Mouse (Mus musculus) CD8-positive naive resting alpha-beta T cell, adult 2 months (primary cell): ENCODE data around the gene Trim66.

Experiments
- DNase-seq, 2 experiments: peaks; one replicate each; pipeline ENCODE4 v3.0.0; 2022; ENCODE audit warnings: low read depth in 2 of 2, low spot score in 2 of 2

Gene Trim66

GRCm38 (mm10) chr7:109508034-109508433, at the start of gene Trim66:
Gene Trim66, minus strand, starts transcription at chr7:109508134.
- no peak for DNase-seq

DNA sequence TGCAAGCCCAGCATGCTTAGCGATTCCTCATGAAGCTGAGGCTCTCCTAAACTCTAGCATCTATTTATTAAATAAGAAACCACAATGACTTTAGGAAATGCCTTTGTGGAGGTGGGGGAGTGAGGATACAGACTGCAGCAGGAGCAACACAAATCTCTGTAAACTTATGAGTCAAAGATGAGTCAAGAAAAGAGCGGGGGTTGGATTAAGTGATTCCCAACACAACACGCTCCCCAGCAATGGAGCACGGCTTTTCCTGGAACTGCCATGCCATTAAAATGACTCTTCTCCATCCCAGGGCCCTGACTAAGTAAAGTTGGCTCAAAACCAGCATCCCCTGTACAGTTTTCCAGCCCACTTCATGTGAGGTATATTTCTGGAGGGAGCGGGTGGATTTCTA, 38.8 kb upstream of the Trim66 start:
- no peak for DNase-seq

DNA sequence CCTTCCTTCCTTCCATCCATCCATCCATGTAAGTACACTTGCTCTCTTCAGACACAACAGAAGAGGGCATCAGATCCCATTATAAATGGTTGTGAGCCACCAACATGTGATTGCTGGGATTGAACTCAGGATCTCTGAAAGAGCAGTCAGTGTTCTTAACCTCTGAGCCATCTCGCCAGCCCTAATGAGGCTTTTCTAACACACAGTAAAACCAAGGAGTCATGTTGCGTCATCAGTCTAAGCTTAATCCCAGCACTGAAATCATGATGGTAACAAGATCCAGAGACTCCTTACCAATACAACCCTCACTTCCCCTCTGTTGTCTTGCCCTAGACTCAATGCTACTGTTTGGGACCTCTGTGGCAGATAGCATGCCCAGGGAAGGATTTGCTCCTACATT, 38.3 kb upstream of the Trim66 start:
- no peak for DNase-seq

- no peak for DNase-seq
Measured at GRCm38 (mm10) chr7:109545255-109545993, 37.5 kb upstream of the Trim66 start.

GRCm38 (mm10) chr7:109544792-109545191, 36.9 kb upstream of the Trim66 start:
- DNase-seq: no peak

DNA sequence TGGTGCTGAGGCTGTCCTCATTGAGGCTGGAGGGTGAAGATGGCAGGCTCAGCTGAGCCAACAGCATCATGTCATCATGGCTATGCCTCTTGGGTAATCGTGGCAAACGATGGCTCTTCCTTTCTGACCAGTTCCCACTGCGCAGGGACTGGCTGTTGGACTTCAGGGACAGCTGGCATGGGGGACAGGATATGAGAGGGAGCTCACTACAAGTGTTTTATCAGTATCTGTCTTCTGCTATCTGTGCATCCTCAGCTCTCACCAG, 34.4 kb upstream of the Trim66 start:
- no peak for DNase-seq

DNA sequence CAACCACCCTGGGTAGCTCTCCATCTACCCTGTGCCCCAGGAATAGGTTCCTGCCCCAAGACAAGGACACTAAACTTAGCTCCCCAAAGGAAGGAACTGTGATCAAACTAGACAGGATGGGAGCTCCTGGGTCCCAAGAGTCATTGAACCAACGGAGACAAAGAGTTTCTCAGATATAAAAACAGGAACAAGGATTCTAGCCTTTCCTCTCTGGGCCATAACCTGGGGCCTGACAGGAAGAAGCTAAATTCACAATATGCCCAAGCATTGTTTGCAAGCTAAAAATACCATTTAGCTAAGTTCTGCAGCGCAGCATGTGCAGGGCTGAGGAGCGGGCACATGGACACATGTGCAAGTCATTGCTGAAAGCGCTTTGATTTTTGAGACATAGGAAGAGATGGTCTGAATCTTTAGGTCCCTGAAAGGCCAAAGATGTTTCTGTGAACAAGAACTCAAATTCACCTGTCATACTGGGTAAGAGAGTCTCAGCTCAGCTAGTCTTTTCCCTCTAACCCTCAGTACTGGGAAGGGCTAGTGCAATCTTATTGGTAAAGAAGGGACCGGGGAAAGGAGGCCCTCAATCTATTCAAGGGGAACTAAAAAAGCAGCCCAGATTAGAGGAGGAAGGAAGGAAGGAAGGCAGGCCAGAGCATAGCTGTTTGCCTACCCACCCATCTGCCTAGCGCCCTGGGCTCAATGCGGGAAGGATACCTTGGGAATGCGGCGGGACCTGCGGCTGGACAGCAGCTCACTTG, 33.9 kb upstream of the Trim66 start:
- no peak for DNase-seq

DNA sequence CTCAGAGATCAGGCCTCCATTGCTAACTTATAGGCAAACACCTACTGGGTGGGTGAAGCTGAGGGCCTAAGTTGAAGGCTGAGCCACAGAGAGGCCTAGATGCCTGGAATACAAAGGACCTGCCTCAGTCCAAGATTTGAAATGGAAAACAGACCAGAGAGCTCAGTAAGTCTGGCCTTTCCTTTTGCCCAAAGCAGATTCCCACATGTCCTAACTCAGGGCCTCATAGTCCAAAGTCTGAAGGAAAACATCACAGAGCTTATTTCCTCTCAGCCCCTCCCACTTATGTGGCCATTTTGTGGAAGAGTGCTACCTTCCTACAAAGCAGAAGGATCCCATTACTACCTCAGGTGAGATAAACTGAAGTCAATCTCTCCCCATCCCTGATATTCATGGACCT, 33.0 kb upstream of the Trim66 start:
- DNase-seq: no peak

DNA sequence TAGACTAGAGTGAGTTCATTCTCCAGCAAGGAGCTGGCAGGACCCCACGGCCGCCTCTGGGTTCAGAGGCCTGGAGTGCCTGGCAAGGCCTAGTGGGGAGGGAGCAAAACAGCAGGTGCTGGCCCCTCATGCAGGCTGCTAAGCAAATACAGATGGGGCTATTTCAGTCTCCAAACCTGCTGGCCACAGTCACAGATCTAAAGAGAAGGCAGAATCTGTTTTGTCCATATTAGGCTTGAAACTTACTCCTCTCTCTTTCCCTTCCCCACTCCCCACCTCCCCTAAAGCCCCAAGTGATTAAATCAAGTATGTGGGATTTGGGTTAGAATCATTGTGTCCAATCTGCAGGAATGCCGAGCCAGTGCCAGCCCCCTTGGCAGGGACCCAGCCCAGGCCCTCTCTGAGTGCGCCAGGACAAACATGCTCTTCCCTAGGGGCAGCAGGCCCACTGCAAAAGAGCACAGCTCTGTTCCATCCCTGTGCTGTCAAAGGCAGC, 28.6 kb upstream of the Trim66 start:
- no peak for DNase-seq

- no peak for DNase-seq
Measured at GRCm38 (mm10) chr7:109534921-109535320, 27.0 kb upstream of the Trim66 start.

DNA sequence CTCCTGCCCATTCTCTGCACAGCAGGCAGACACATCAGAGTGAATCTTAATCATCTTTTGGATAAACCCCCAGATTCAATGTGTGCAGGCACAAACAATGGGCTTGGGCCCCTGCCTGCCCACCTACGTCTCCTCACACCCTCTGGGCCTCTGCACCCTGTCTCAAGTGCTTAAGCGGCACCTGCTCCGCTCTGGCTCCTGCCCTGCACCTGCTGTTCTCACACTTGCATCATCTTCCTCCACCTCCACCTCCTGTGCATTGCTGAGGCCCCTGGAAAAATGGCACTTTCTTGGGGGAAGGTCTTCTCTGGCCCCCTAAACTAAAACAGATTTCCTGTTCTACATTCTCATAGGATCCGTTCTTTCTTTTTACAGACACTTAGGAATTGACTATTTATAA, 26.0 kb upstream of the Trim66 start:
- no peak for DNase-seq

DNA sequence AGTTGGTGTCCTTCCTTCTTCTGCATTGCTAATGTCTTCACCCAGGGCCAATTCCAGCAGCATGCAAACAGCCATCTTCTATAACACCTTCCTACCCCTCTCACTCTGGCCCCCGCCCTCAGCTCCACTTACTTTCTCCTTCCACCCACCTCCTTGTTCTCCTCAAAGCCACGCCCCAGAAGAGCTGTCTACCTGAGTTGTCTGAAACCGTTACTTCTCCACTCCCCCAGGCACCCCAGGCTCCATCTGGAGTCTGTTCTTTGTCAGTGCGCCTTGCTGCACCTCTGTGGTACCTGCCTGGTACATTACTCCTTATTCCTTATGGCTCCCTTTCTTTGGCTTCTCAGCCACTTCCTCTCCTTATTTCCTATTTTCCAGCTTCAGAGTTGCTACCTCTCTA, 25.2 kb upstream of the Trim66 start:
- no peak for DNase-seq

DNA sequence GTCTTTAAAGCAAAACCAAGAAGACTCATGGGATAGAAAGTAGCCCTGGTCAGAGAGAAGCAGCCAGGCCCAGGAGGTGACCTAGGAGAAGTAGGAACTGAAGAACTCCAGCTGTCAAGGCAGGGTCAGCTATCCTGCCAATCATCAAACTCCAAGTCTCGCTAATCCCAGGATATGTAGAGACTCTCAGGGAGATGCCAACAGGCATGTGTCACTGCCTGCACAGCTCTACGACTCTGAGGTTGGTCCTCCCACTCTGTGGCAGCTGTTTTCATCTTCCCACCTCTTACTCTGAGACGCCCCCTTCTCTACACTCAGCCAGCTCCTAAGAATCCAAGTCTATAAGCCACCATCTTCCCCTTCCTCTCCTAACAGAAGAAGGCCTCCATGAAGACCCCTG, 24.8 kb upstream of the Trim66 start:
- DNase-seq: no peak

GRCm38 (mm10) chr7:109531501-109531900, 23.6 kb upstream of the Trim66 start:
- no peak for DNase-seq

- DNase-seq: no peak
Measured at GRCm38 (mm10) chr7:109529741-109530140, 21.8 kb upstream of the Trim66 start.

DNA sequence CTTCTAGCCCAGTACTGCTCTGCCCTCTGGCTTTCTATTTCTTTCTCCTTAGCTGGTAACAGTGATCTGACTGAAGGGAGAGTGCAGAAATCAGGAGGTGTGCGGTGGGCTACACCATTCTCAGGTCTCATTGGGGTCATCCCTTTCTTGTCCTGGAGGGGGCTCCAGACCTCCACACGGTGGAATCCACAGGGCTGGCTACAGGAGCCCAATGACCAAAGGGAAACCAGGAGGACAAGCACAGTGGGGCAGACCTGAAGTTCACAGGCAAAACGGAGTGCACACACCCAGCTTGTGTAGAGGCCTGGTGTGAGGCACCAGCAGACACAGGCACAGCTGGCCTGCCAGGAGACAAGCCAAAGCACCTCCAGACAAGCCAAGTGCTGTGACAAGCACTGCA, 20.4 kb upstream of the Trim66 start:
- no peak for DNase-seq

DNA sequence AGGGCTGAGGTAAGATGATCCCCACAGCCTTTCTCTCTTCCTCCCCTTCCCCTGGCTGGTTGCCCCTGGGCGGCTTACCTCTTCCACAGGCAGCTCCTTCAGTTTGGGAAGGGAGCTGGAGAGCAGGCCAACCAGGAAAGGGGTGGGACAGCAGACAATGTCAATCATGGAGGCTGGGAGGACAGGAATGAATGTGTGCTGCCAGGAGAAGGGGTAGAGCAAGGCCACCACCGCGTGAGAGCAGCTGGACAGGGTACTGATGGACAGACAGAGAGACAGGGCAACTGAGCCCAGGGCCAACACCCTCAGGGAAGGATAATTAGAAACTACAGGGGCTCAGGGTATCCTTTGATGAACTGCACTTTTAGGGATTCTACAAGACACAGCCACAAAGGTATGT, 19.6 kb upstream of the Trim66 start:
- DNase-seq: no peak

DNA sequence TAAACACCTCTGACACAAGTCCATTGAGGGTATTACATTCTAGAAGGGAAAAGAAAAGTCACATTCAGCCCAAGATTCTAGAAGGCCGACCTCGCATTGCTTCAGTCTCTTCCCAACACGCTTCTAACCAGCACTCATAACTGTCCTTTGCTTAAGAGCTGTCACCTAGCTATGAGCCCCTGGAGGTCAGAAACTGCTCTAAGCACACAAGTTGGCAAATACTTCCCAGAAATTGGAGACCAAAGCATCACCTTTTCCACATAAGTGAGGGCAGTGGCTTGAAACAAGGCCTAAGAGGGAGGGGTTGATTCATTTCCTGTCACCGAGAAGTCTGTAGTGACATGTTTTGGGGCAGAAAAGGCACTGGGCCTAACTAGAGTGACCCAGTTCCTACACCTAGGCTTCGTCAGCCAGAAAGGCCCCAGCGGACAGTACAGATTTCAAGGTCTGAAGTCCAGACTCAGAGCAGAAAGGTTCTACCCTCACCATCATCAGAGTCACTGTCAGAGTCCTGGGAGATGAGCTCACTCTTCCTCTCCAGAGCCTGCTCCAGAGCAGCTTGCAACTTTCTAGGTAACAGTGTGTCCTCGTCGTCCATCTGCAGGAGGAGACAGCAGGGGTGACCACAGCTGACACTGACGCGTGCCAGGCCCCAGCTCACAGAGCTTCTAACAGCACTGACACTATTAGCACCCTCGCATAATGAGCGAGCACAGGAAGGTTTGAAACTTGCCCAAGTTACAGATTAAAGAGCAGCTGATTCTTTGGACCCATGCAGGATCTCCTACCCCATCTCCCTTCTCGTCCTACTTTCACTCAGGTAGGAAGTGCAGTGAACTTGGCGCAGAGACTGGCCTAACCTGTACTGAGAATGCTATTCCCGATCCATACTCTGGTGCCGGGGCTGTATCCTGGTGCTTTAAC, 18.1 kb upstream of the Trim66 start:
- DNase-seq: no peak

GRCm38 (mm10) chr7:109524763-109525162, 16.8 kb upstream of the Trim66 start:
- no peak for DNase-seq

DNA sequence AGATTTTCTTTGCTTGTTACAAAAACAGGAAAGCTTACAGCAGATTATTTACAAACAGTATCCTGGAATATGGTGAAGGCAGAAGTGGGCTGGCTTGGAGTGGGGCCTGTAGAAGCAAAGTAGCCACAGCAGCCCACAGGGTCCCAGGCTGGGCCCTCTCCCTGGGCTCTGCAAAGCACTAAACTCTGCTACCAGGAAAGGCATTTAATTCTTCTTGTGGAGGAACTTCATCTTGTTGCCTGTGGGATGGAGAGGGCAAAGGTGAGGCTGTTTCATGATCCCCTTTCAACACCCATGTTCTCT, 16.5 kb upstream of the Trim66 start:
- no peak for DNase-seq

DNA sequence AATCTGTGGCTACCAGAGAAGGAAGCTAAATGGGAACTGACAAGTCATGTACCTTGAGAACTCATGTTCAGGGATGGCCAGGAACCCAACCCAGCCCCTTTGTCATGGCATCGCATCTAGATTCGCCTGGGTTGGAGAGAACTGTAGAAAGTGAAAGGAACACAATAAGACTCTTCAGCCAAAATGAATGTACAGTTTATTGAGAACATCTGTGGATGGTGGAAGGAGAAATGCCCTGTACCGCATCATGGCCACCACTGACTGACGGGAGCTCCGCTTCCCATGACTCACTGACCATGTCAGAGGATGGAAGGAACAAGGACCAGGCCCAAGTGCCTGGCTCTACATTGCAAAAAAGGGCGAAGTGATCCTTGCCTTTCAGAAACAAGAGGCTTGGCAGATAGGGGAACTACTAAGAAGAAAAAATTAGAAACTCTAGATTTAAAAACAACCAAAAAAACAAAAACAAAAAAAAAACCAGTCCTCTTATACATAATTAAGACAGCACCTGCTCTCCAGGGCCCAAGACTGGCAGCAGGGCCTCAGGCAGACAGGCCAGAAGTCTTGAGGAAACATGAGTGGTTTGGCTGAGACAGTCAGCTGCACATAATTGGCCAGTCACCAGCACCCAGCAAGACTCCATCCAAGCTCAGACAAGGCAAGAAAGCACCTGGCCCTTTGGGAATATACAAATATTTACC, 16.0 kb upstream of the Trim66 start:
- no peak for DNase-seq
